Mouse (Mus musculus) heart, embryonic 12.5 days (tissue): ENCODE data around the gene Fcer1g. TPM values are rescaled to one million over a fixed set of nuclear protein-coding genes. Genes with fewer than 3 reads are reported as not detected.

Experiments used
- ATAC-seq: fragments of 200-750 bp; cut with Nextera tagmentation; 2 replicates; pipeline ENCODE4 v1.8.0; 2017; ENCODE audit warnings: moderate TSS enrichment, moderate library complexity; ENCODE audit not compliant: insufficient number of reproducible peaks, low FRiP score
- H3K27ac ChIP-seq: fragments of 300-500 bp; sonication (generic); 2 replicates; pipeline ENCODE4 v1.5.1; 2016; ENCODE audit warnings: mild to moderate bottlenecking, moderate library complexity; ENCODE audit not compliant: poor library complexity, severe bottlenecking
- H3K27me3 ChIP-seq: fragments of 300-500 bp; sonication (generic); replicated peaks from 2 replicates; pipeline ENCODE4 v1.6.1; 2016; ENCODE audit warnings: mild to moderate bottlenecking, moderate library complexity
- H3K36me3 ChIP-seq: fragments of 300-500 bp; sonication (generic); 2 replicates; pipeline ENCODE4 v1.6.1; 2016; ENCODE audit warnings: mild to moderate bottlenecking, moderate library complexity
- H3K4me1 ChIP-seq: fragments of 300-500 bp; sonication (generic); replicated peaks from 2 replicates; pipeline ENCODE4 v1.6.1; 2016; ENCODE audit warnings: mild to moderate bottlenecking
- H3K4me2 ChIP-seq: fragments of 300-500 bp; sonication (generic); 2 replicates; pipeline ENCODE4 v1.6.1; 2016; ENCODE audit warnings: mild to moderate bottlenecking, moderate library complexity
- H3K4me3 ChIP-seq: fragments of 300-500 bp; sonication (generic); 2 replicates; pipeline ENCODE4 v1.5.1; 2016; ENCODE audit warnings: mild to moderate bottlenecking
- H3K9ac ChIP-seq: fragments of 300-500 bp; sonication (generic); 2 replicates; pipeline ENCODE4 v1.6.1; 2016; ENCODE audit warnings: mild to moderate bottlenecking, moderate library complexity
- H3K9me3 ChIP-seq: fragments of 300-500 bp; sonication (generic); replicated peaks from 2 replicates; pipeline ENCODE4 v1.6.1; 2016; ENCODE audit warnings: mild to moderate bottlenecking, moderate library complexity
- WGBS: fragments of 180-500 bp; shearing (Covaris S2); methylation state at CpG from one replicate; pipeline ENCODE4 v1.1.7; 2016; 5-methylcytosine and 5-hydroxymethylcytosine counted together
- polyA plus RNA-seq: library from polyadenylated mRNA; unstranded; fragments of >200 nt; fragmentation: Nextera tagmentation; extraction: Ambion mirVana; gene quantifications from 2 replicates; pipeline ENCODE4 v1.2.1, GENCODE M21; 2016

The Fcer1g gene
- polyA plus RNA-seq, 1 experiment from 2014 or later = 15.3 TPM

- no peak for ATAC-seq
- no peak overlapping the region for H3K4me3 ChIP-seq
- 54% methylated on average over 4 of the region's 4 CpGs for WGBS
- no peak overlapping the region for H3K27ac ChIP-seq
- H3K9ac ChIP-seq = no peak overlapping the region
- H3K9me3 ChIP-seq = no peaks in the 10 kb centered on the region
- no peak overlapping the region for H3K4me2 ChIP-seq
- no peaks in the 10 kb centered on the region for H3K36me3 ChIP-seq
- H3K27me3 ChIP-seq = no peaks in the 10 kb centered on the region
- peaks cover 4% of the 10 kb centered on the region; the same call in 1 of the 2 replicates for H3K4me1 ChIP-seq
Measured at GRCm38 (mm10) chr1:171226780-171227179, 7.4 kb downstream of the Fcer1g start.

DNA sequence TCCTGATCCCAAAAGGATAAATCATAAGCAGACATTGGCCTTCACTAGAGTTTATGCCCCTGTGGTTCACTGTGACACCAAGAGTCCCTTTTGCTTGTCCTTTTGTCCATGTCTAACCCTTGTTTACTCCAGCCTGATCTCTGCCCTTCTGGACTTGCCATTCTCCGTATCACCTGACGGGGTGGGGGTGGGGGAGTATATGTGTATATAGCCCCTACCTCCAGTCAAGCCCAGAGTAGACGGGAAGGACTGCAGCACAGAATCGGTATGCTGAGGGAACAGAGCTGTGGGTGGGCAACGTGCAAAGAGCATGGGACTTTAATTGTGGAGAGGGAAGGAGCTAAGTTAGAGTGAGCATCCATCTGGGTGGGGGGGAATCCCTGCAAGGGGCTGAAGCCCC, 9.3 kb downstream of the Fcer1g start, which contains the start of gene Apoa2:
Gene Apoa2 (plus strand): TSS at position 198 of the 400 bp plus-strand sequence.
- ATAC-seq = no peak
- H3K27ac ChIP-seq = no peak within 1 kb of the TSS
- H3K36me3 ChIP-seq = peaks cover 7% of the 10 kb centered on the region
- no peaks in the 10 kb centered on the region for H3K27me3 ChIP-seq
- H3K4me2 ChIP-seq = no peak within 1 kb of the TSS
- peaks cover 13% of the 10 kb centered on the region for H3K4me1 ChIP-seq
- WGBS = 83% methylated on average over 5 of the region's 5 CpGs
- no peaks in the 10 kb centered on the region for H3K9me3 ChIP-seq
- H3K4me3 ChIP-seq = no peak within 1 kb of the TSS
- no peak within 1 kb of the TSS for H3K9ac ChIP-seq

GRCm38 (mm10) chr1:171223796-171224195, 10.4 kb downstream of the Fcer1g start:
- 50% methylated on average over 2 of the region's 2 CpGs for WGBS
- Histone ChIP-seq H3K4me1 (peaks cover 13% of the 10 kb centered on the region), H3K9me3 (no peaks in the 10 kb centered on the region), H3K27ac (no peak overlapping the region), H3K4me2 (no peak overlapping the region), H3K9ac (no peak overlapping the region), H3K27me3 (no peaks in the 10 kb centered on the region), H3K4me3 (no peak overlapping the region), H3K36me3 (peaks cover 17% of the 10 kb centered on the region)
- ATAC-seq = no peak

- Histone ChIP-seq H3K4me1 (peaks cover 9% of the 10 kb centered on the region), H3K36me3 (peaks cover 23% of the 10 kb centered on the region), H3K9ac (peak overlapping the region; percentile 46; the same call in 1 of the 2 replicates), H3K9me3 (no peaks in the 10 kb centered on the region), H3K4me3 (peak overlapping the region; percentile 67), H3K4me2 (peak overlapping the region; percentile 61), H3K27ac (peak overlapping the region; percentile 72), H3K27me3 (no peaks in the 10 kb centered on the region)
- no peak for ATAC-seq
- WGBS = 81% methylated on average over 6 of the region's 6 CpGs
Measured at GRCm38 (mm10) chr1:171223168-171223567, 11.0 kb downstream of the Fcer1g start.

- peak within 1 kb of the TSS; percentile 67 for H3K4me3 ChIP-seq
- ATAC-seq = peak; percentile 97
- H3K4me2 ChIP-seq = peak within 1 kb of the TSS; percentile 82
- H3K4me1 ChIP-seq = peaks cover 9% of the 10 kb centered on the region
- H3K9me3 ChIP-seq = no peaks in the 10 kb centered on the region
- 1% methylated on average over 28 of the region's 28 CpGs for WGBS
- peaks cover 23% of the 10 kb centered on the region for H3K36me3 ChIP-seq
- peak within 1 kb of the TSS; percentile 74 for H3K9ac ChIP-seq
- H3K27me3 ChIP-seq = no peaks in the 10 kb centered on the region
- peak within 1 kb of the TSS; percentile 72 for H3K27ac ChIP-seq
Measured at GRCm38 (mm10) chr1:171222238-171223155, 11.7 kb downstream of the Fcer1g start, which contains the start of gene Tomm40l. Gene Tomm40l, minus strand, starts transcription at chr1:171222514.

DNA sequence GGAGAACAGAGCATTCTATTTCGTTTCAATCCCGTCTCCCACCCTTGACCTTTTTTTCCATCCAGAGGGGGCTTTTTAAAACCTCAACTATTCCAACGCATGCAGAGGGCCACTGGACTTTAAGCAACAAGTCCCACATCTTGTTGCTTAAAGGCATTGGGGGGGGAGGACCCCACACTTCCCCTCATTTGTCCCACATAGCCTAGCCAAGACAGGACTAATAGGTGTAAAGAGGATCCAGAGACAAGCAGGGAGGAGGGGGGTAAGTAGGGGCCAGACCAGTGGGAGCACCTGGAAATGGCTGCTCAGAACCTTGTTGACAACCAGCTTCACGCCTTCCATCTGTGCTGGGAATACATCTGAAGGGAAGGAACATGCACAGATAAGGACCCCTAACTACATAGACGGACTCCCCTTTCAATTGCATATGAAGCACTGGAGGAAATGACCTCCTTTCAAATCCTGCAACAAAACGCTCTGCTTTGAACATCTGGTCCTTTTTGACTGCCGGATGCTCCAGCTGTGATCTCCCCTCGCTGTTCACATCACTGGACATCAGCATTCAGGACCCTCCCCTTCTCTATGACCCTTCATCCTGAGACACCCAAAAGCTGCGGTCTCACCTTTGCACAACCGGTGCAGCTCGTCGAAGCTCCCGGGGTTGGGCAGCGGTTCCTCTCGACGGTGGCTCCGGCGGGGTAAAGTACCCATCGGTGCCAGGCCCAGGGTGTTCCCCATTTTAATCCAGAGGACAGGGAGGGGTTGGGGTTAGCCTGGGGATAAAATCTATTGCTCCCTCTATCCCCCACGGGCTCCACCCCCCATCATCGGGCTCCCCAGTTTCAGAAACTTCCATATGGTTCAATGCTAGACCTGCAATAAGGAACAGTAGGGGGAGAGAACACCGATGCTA, 12.6 kb downstream of the Fcer1g start:
- Histone ChIP-seq H3K27ac (peak overlapping the region; percentile 29; the same call in 1 of the 2 replicates), H3K36me3 (peaks cover 23% of the 10 kb centered on the region), H3K9ac (peak overlapping the region; percentile 74), H3K4me1 (peaks cover 9% of the 10 kb centered on the region), H3K4me2 (peak overlapping the region; percentile 82), H3K9me3 (no peaks in the 10 kb centered on the region), H3K4me3 (peak overlapping the region; percentile 67), H3K27me3 (no peaks in the 10 kb centered on the region)
- 8% methylated on average over 22 of the region's 22 CpGs for WGBS
- peak; percentile 0; the same call in 1 of the 2 replicates for ATAC-seq

DNA sequence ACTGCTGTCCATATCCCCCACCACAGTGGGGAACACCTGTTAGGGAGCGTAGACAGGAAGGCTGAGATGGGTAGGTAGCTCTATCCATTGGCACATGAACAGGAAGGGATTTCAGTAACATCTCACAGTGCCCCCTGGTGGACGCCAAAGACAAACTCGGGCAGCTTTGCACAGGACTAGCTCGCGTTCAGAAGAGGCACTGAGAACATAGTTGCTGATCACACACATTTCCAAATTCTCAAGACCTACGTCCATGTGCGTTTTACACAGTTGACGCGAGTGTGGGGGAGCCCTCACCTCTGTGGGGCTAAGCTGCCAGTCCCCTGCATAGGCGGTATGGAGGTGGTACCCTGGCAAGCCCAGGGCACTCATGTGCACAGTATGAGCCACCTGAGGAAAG, 13.3 kb downstream of the Fcer1g start:
- peaks cover 9% of the 10 kb centered on the region for H3K4me1 ChIP-seq

GRCm38 (mm10) chr1:171216241-171216955, 17.8 kb downstream of the Fcer1g start:
- Histone ChIP-seq H3K27me3 (no peaks in the 10 kb centered on the region), H3K4me3 (no peak overlapping the region), H3K27ac (no peak overlapping the region), H3K36me3 (peaks cover 23% of the 10 kb centered on the region), H3K9ac (no peak overlapping the region), H3K4me1 (peaks cover 6% of the 10 kb centered on the region), H3K9me3 (no peaks in the 10 kb centered on the region), H3K4me2 (no peak overlapping the region)
- WGBS = 73% methylated on average over 18 of the region's 18 CpGs
- ATAC-seq = no peak

More for the DNA sequence above, 13.3 kb downstream of the Fcer1g start:
- Histone ChIP-seq H3K36me3 (peaks cover 23% of the 10 kb centered on the region), H3K27me3 (no peaks in the 10 kb centered on the region), H3K27ac (no peak overlapping the region), H3K4me2 (peak overlapping the region; percentile 82), H3K9me3 (no peaks in the 10 kb centered on the region), H3K4me3 (no peak overlapping the region; the same call in 1 of the 2 replicates), H3K9ac (no peak overlapping the region)
- ATAC-seq = peak; percentile 9; the same call in 1 of the 2 replicates
- 8% methylated on average over 10 of the region's 10 CpGs for WGBS

GRCm38 (mm10) chr1:171213801-171214496, 20.2 kb downstream of the Fcer1g start, which contains the start of gene Nr1i3:
Gene Nr1i3, plus strand, starts transcription at chr1:171213970.
- Histone ChIP-seq H3K36me3 (peaks cover 7% of the 10 kb centered on the region), H3K9ac (no peak within 1 kb of the TSS), H3K4me3 (no peak within 1 kb of the TSS), H3K27me3 (no peaks in the 10 kb centered on the region), H3K4me1 (0 out of 2 replicates have a peak, but pooled peaks cover 7% of the 10 kb centered on the region), H3K9me3 (no peaks in the 10 kb centered on the region), H3K4me2 (no peak within 1 kb of the TSS), H3K27ac (no peak within 1 kb of the TSS)
- ATAC-seq = no peak
- 70% methylated on average over 10 of the region's 10 CpGs for WGBS

DNA sequence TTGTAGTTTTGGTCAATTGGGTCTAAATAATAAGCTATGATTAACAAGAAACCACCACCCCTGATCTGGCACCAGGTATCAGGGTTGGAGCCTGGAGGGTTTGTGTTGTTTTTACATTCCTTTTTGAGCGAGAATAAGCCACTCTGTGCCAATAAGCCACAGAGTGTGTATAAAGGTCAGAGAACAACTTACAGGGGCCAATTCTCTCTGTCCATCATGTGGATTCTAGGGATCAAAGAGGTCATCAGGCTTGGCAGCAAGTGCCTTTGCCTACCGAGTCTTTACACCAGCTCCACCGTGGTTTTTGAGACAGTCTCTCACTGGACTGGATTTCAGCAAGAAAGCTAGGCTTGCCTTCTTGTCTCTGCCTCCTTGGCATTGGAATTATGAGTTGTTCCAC, 21.3 kb downstream of the Fcer1g start:
- Histone ChIP-seq H3K27me3 (no peaks in the 10 kb centered on the region), H3K9me3 (no peaks in the 10 kb centered on the region), H3K36me3 (no peaks in the 10 kb centered on the region), H3K4me3 (no peak overlapping the region), H3K27ac (no peak overlapping the region), H3K4me2 (no peak overlapping the region), H3K9ac (no peak overlapping the region), H3K4me1 (0 out of 2 replicates have a peak, but pooled peaks cover 7% of the 10 kb centered on the region)
- no peak for ATAC-seq
- 59% methylated on average over 3 of the region's 3 CpGs for WGBS
